Mouse (Mus musculus) heart, adult 2 months (tissue): ENCODE results near the gene Grin2a.

Source experiments
- CTCF ChIP-seq: fragments of 200-600 bp; IDR thresholded peaks from 2 replicates; pipeline ENCODE4 v1.8.1; 2022; ENCODE audit warnings: antibody characterized with exemption, mild to moderate bottlenecking, moderate library complexity
- EP300 ChIP-seq: fragments of 200-500 bp; IDR thresholded peaks from 2 replicates; pipeline ENCODE4 v1.6.1; 2011; ENCODE audit warnings: low read depth, low read length, control low read depth; ENCODE audit not compliant: insufficient read depth

- no peak for TF ChIP-seq CTCF
- TF ChIP-seq EP300 = no peak
These were observed 170.8 kb downstream of the Grin2a start for GRCm38 (mm10) chr16:9824436-9825109.
